Mouse (Mus musculus) limb, embryonic 11.5 days (tissue): ENCODE data around the gene Nat14. TPM values are rescaled to one million over a fixed set of nuclear protein-coding genes. Genes with fewer than 3 reads are reported as not detected.
"Not testable (repeated sequence)": the region's sequence is repeated elsewhere in the genome, so short reads cannot be mapped to it uniquely, and the experiment has no call there.

Experiments used
- ATAC-seq: fragments of 200-750 bp; cut with Nextera tagmentation; 2 replicates; pipeline ENCODE4 v1.8.0; 2017; ENCODE audit warnings: low read depth; ENCODE audit not compliant: insufficient number of reproducible peaks, low FRiP score, low TSS enrichment
- DNase-seq: peaks from one replicate; pipeline ENCODE4 v3.0.0-alpha.2; 2015; ENCODE audit warnings: low spot score
- H3K27ac ChIP-seq: fragments of 300-500 bp; sonication (generic); replicated peaks from 2 replicates; pipeline ENCODE4 v1.5.1; 2014; ENCODE audit warnings: low read depth, mild to moderate bottlenecking, low read length
- H3K27me3 ChIP-seq: fragments of 300-500 bp; sonication (generic); 2 replicates; pipeline ENCODE4 v1.6.1; 2014; ENCODE audit warnings: mild to moderate bottlenecking, low read length, mixed read lengths; ENCODE audit not compliant: control insufficient read depth, insufficient read depth
- H3K36me3 ChIP-seq: fragments of 300-500 bp; sonication (generic); 2 replicates; pipeline ENCODE4 v1.6.1; 2014; ENCODE audit warnings: mild to moderate bottlenecking, low read length, moderate library complexity, mixed read lengths; ENCODE audit not compliant: control insufficient read depth, insufficient read depth
- H3K4me1 ChIP-seq: fragments of 300-500 bp; sonication (generic); 2 replicates; pipeline ENCODE4 v1.6.1; 2014; ENCODE audit warnings: low read length, mixed read lengths; ENCODE audit not compliant: control insufficient read depth, insufficient read depth
- H3K4me2 ChIP-seq: fragments of 300-500 bp; sonication (generic); 2 replicates; pipeline ENCODE4 v1.6.1; 2014; ENCODE audit warnings: low read depth, mild to moderate bottlenecking, moderate library complexity; ENCODE audit not compliant: severe bottlenecking
- H3K4me3 ChIP-seq: fragments of 300-500 bp; sonication (generic); 2 replicates; pipeline ENCODE4 v1.5.1; 2014; ENCODE audit warnings: low read depth, low read length
- H3K9ac ChIP-seq: fragments of 300-500 bp; sonication (generic); 2 replicates; pipeline ENCODE4 v1.6.1; 2014; ENCODE audit warnings: mild to moderate bottlenecking, low read length
- H3K9me3 ChIP-seq: fragments of 300-500 bp; sonication (generic); 2 replicates; pipeline ENCODE4 v1.6.1; 2016; ENCODE audit warnings: low read length; ENCODE audit not compliant: control insufficient read depth
- WGBS: fragments of 180-500 bp; shearing (Covaris S2); extraction: QIAGEN DNeasy Blood & Tissue Kit; methylation state at CpG from one replicate; pipeline ENCODE4 v1.1.7; 2014; 5-methylcytosine and 5-hydroxymethylcytosine counted together
- polyA plus RNA-seq: library from polyadenylated mRNA; unstranded; fragments of >200 nt; fragmentation: Nextera tagmentation; extraction: Ambion mirVana; gene quantifications from 2 replicates; pipeline ENCODE4 v1.2.1, GENCODE M21; 2014

Gene Nat14
- 1.9 and 2.9 TPM in 2 replicates for polyA plus RNA-seq

DNA sequence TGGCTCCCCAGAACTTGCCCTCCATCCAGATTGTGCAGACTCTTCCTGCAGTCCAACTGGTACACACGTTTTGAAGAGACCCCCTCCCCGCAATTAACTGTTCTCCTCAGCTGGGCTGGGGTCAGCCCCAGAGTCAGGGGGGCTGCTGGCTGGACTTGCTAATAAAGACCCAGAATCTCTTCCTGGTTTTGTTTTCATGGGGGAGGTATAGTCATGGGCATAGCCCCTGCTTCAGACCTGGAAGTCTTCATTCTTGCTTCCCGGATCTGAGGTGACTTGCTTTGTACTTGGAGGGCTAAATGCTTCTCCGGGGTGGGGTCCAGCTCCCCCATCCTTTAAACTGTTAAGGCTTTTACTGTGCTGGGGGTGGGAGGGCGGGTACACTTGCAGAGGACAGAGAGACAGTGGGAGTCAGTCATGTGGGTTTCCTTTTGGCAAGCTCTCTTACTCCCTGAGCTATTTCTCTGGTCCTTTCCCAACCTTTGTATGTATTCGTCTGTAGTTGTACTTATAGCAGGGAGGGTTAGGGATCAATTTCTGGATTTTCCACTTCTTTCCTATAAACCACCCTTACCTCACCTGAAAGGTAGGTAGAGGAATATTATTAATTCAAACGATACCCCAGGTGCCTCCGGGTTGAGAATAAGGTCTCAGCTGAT, at the start of gene Nat14:
Nat14 (plus strand) TSS at position 205 of the 659 bp plus-strand sequence.
- H3K4me1 ChIP-seq = peaks cover 50% of the 10 kb centered on the region
- 0 out of 2 replicates have a peak within 1 kb of the TSS, but pooled peaks have one; percentile 5 for H3K9ac ChIP-seq
- peak within 1 kb of the TSS; percentile 81 for H3K27ac ChIP-seq
- no peaks in the 10 kb centered on the region for H3K27me3 ChIP-seq
- no peaks in the 10 kb centered on the region for H3K9me3 ChIP-seq
- no peak for ATAC-seq
- H3K4me2 ChIP-seq = peak within 1 kb of the TSS; percentile 71
- DNase-seq = no peak
- peak within 1 kb of the TSS; percentile 20 for H3K4me3 ChIP-seq
- WGBS = 33% methylated on average over 8 of the region's 8 CpGs
- H3K36me3 ChIP-seq = peaks cover 16% of the 10 kb centered on the region; the same call in 1 of the 2 replicates

- WGBS = under 1% methylated on average over 22 of the region's 22 CpGs
- peak; percentile 99 for ATAC-seq
These were observed 45.0 kb upstream of the Nat14 start, which contains the start of gene Isoc2a for GRCm38 (mm10) chr7:4876753-4877221. Gene Isoc2a, plus strand, starts transcription at chr7:4877153.

DNA sequence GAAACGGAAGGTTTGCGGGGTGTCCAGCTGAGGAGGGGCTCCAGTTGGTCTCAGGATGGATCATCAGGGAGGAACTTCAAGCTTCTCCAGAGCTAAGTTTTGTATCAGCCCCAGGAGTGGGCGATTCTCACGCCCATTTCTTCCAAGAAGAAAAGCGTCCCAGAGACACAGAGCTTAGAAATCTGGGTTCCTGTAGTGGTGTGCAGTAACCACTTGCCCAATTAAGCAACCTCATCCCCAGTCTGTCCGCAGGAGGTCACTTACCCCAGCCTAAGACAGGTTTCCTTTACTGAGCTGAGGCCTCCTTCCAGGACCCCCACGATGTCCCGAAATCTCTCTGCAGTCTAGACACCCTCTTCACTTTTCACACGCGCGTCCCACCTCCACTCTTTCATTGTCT, 44.6 kb upstream of the Nat14 start:
- no peak overlapping the region for H3K27ac ChIP-seq
- H3K36me3 ChIP-seq = no peaks in the 10 kb centered on the region
- DNase-seq = no peak
- peak overlapping the region; percentile 33 for H3K4me3 ChIP-seq
- no peaks in the 10 kb centered on the region for H3K27me3 ChIP-seq
- H3K9ac ChIP-seq = peak overlapping the region; percentile 48
- 8% methylated on average over 11 of the region's 11 CpGs for WGBS
- ATAC-seq = peak; percentile 28; the same call in 1 of the 2 replicates
- H3K4me2 ChIP-seq = peak overlapping the region; percentile 76
- no peaks in the 10 kb centered on the region for H3K9me3 ChIP-seq
- 0 out of 2 replicates have a peak, but pooled peaks cover 6% of the 10 kb centered on the region for H3K4me1 ChIP-seq

More at GRCm38 (mm10) chr7:4876753-4877221, 45.0 kb upstream of the Nat14 start, which contains the start of gene Isoc2a:
- no peaks in the 10 kb centered on the region for H3K9me3 ChIP-seq
- peak within 1 kb of the TSS; percentile 76 for H3K4me2 ChIP-seq
- peak within 1 kb of the TSS; percentile 48 for H3K9ac ChIP-seq
- no peaks in the 10 kb centered on the region for H3K27me3 ChIP-seq
- H3K4me1 ChIP-seq = 0 out of 2 replicates have a peak, but pooled peaks cover 6% of the 10 kb centered on the region
- peak; percentile 94 for DNase-seq
- no peak within 1 kb of the TSS for H3K27ac ChIP-seq
- peak within 1 kb of the TSS; percentile 33 for H3K4me3 ChIP-seq
- H3K36me3 ChIP-seq = no peaks in the 10 kb centered on the region

GRCm38 (mm10) chr7:4878186-4878585, 43.6 kb upstream of the Nat14 start:
- 0 out of 2 replicates have a peak, but pooled peaks cover 6% of the 10 kb centered on the region for H3K4me1 ChIP-seq
- H3K27ac ChIP-seq = no peak overlapping the region
- H3K9ac ChIP-seq = no peak overlapping the region
- no peaks in the 10 kb centered on the region for H3K27me3 ChIP-seq
- H3K4me2 ChIP-seq = no peak overlapping the region
- H3K36me3 ChIP-seq = no peaks in the 10 kb centered on the region
- H3K4me3 ChIP-seq = no peak overlapping the region
- no peaks in the 10 kb centered on the region for H3K9me3 ChIP-seq
- DNase-seq (no peak), ATAC-seq (no peak)

DNA sequence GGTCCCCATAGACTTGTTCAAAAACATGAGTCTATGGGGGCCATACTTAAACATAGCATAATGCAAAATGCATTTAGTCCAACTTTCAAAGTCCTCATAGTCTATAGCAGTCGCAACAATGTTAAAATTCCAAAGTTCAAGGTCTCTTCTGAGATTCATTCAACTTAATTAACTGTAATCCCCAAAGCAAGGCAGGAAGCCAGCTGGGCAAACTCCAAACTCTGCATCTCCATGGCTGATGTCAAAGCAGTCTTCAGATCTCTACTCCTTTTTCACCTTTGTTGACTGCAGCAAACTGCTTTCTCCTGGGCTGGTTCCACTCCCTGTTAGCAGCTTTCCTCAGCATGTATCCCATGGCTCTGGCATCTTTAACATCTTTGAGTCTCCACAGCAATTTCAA, 42.8 kb upstream of the Nat14 start:
- H3K27me3 ChIP-seq, H3K9me3 ChIP-seq, H3K4me2 ChIP-seq, H3K36me3 ChIP-seq, H3K27ac ChIP-seq, H3K4me3 ChIP-seq, DNase-seq, ATAC-seq, H3K9ac ChIP-seq, H3K4me1 ChIP-seq: not testable (repeated sequence)
- WGBS = 81% methylated on average over 1 of the region's 1 CpGs

- H3K4me2 ChIP-seq = no peak overlapping the region
- WGBS = 79% methylated on average over 4 of the region's 4 CpGs
- H3K27me3 ChIP-seq = no peaks in the 10 kb centered on the region
- no peak overlapping the region for H3K9ac ChIP-seq
- H3K9me3 ChIP-seq = no peaks in the 10 kb centered on the region
- H3K27ac ChIP-seq = no peak overlapping the region
- no peaks in the 10 kb centered on the region for H3K4me1 ChIP-seq
- DNase-seq (no peak), ATAC-seq (no peak)
- no peaks in the 10 kb centered on the region for H3K36me3 ChIP-seq
- no peak overlapping the region for H3K4me3 ChIP-seq
These were observed 35.1 kb upstream of the Nat14 start for GRCm38 (mm10) chr7:4886680-4887079.

DNA sequence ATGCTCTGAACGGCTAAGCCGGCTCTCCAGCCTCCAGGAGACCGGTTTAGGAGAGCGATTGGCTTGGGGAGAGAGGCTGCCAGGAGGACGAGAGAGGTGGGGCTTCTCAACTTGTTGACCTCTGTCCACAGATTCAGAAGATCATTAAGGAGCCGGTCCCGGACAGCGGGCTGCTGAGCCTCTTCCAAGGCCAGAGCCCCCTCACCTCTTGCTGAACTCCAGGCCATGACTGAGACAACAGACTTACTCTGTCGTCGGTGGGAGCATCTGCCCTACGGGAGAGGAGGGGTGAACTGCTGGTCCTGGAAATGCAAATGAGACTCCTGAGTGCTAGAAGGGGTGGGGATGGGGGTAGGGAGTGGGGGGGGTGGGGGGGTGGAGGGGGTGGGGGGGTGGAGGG, 26.6 kb upstream of the Nat14 start:
- ATAC-seq = no peak

GRCm38 (mm10) chr7:4898851-4899648, 22.8 kb upstream of the Nat14 start:
- Histone ChIP-seq H3K4me1 (no peaks in the 10 kb centered on the region), H3K36me3 (no peaks in the 10 kb centered on the region), H3K4me3 (no peak overlapping the region), H3K27me3 (peaks cover 15% of the 10 kb centered on the region), H3K27ac (no peak overlapping the region), H3K9ac (no peak overlapping the region; the same call in 1 of the 2 replicates), H3K4me2 (peak overlapping the region; percentile 33), H3K9me3 (no peaks in the 10 kb centered on the region; the same call in 1 of the 2 replicates)
- 17% methylated on average over 15 of the region's 18 CpGs for WGBS
- 0 out of 2 replicates have a peak, but pooled peaks have one; percentile 33 for ATAC-seq
- DNase-seq = no peak

More for the DNA sequence above, 26.6 kb upstream of the Nat14 start:
- Histone ChIP-seq H3K36me3 (no peaks in the 10 kb centered on the region), H3K4me2 (no peak overlapping the region), H3K9me3 (no peaks in the 10 kb centered on the region), H3K27ac (no peak overlapping the region), H3K4me1 (no peaks in the 10 kb centered on the region), H3K27me3 (peaks cover 13% of the 10 kb centered on the region), H3K9ac (no peak overlapping the region), H3K4me3 (no peak overlapping the region)
- no peak for DNase-seq
- WGBS = 59% methylated on average over 11 of the region's 11 CpGs
